Mouse (Mus musculus) hindbrain, embryonic 16.5 days (tissue): ENCODE measurements at regions not wholly inside any gene's neighbourhood (a gene's known extent, or its start where the extent isn't known, plus 50 kb on each side); places are given as distances from the start of the nearest gene placed in this dataset.
A peak's percentile ranks its signal among the peaks of the same experiment; 100 is the strongest.

Source experiments
- ATAC-seq: fragments of 200-750 bp; cut with Nextera tagmentation; 2 replicates; pipeline ENCODE4 v1.8.0; 2017; ENCODE audit warnings: moderate TSS enrichment, moderate library complexity
- H3K27ac ChIP-seq: fragments of 300-500 bp; sonication (generic); 2 replicates; pipeline ENCODE4 v1.5.1; 2014; ENCODE audit warnings: low read depth, mild to moderate bottlenecking, control low read depth, low read length, moderate library complexity
- H3K27me3 ChIP-seq: fragments of 300-500 bp; sonication (generic); replicated peaks from 2 replicates; pipeline ENCODE4 v1.6.1; 2014; ENCODE audit warnings: low read length; ENCODE audit not compliant: control insufficient read depth, insufficient read depth
- H3K36me3 ChIP-seq: fragments of 300-500 bp; sonication (generic); 2 replicates; pipeline ENCODE4 v1.6.1; 2014; ENCODE audit warnings: mild to moderate bottlenecking, low read length, moderate library complexity, mixed read lengths; ENCODE audit not compliant: control insufficient read depth, insufficient read depth
- H3K4me1 ChIP-seq: fragments of 300-500 bp; sonication (generic); 2 replicates; pipeline ENCODE4 v1.6.1; 2014; ENCODE audit warnings: low read depth, low read length; ENCODE audit not compliant: control insufficient read depth, insufficient read depth
- H3K4me2 ChIP-seq: fragments of 300-500 bp; sonication (generic); 2 replicates; pipeline ENCODE4 v1.6.1; 2014; ENCODE audit warnings: mild to moderate bottlenecking, low read length, control low read depth, moderate library complexity
- H3K4me3 ChIP-seq: fragments of 300-500 bp; sonication (generic); 2 replicates; pipeline ENCODE4 v1.5.1; 2014; ENCODE audit warnings: mild to moderate bottlenecking, low read length, control low read depth, moderate library complexity
- H3K9ac ChIP-seq: fragments of 300-500 bp; sonication (generic); 2 replicates; pipeline ENCODE4 v1.6.1; 2014; ENCODE audit warnings: low read depth, mild to moderate bottlenecking, control low read depth, low read length, moderate library complexity
- H3K9me3 ChIP-seq: fragments of 300-500 bp; sonication (generic); 2 replicates; pipeline ENCODE4 v1.6.1; 2014; ENCODE audit warnings: mild to moderate bottlenecking, low read length, moderate library complexity; ENCODE audit not compliant: control insufficient read depth
- WGBS: fragments of 180-500 bp; shearing (Covaris S2); extraction: QIAGEN DNeasy Blood & Tissue Kit; methylation state at CpG from one replicate; pipeline ENCODE4 v1.1.7; 2014; 5-methylcytosine and 5-hydroxymethylcytosine counted together

GRCm38 (mm10) chr6:49943087-49943486, 120.6 kb downstream of the Npy start:
- ATAC-seq = no peak
- H3K27me3 ChIP-seq = no peaks in the 10 kb centered on the region
- H3K9ac ChIP-seq = no peak overlapping the region
- no peaks in the 10 kb centered on the region for H3K9me3 ChIP-seq
- no peak overlapping the region for H3K4me2 ChIP-seq
- H3K4me3 ChIP-seq = no peak overlapping the region
- H3K27ac ChIP-seq = no peak overlapping the region
- H3K4me1 ChIP-seq = no peaks in the 10 kb centered on the region
- WGBS = 78% methylated on average over 9 of the region's 9 CpGs
- H3K36me3 ChIP-seq = no peaks in the 10 kb centered on the region

- no peak for ATAC-seq
- no peak overlapping the region for H3K27ac ChIP-seq
- WGBS = 92% methylated on average over 8 of the region's 8 CpGs
These were observed 136.4 kb downstream of the Npy start for GRCm38 (mm10) chr6:49958891-49959290.

GRCm38 (mm10) chr6:49961166-49961565, 138.7 kb downstream of the Npy start:
- no peak overlapping the region for H3K9ac ChIP-seq
- no peaks in the 10 kb centered on the region for H3K9me3 ChIP-seq
- no peak overlapping the region for H3K4me3 ChIP-seq
- H3K27me3 ChIP-seq = no peaks in the 10 kb centered on the region
- H3K27ac ChIP-seq = no peak overlapping the region
- 86% methylated on average over 4 of the region's 4 CpGs for WGBS
- H3K4me1 ChIP-seq = no peaks in the 10 kb centered on the region
- H3K4me2 ChIP-seq = no peak overlapping the region
- H3K36me3 ChIP-seq = no peaks in the 10 kb centered on the region
- ATAC-seq = no peak

More at GRCm38 (mm10) chr6:49958891-49959290, 136.4 kb downstream of the Npy start:
- H3K9me3 ChIP-seq = no peaks in the 10 kb centered on the region
- H3K27me3 ChIP-seq = no peaks in the 10 kb centered on the region
- no peak overlapping the region for H3K9ac ChIP-seq
- H3K4me1 ChIP-seq = no peaks in the 10 kb centered on the region
- H3K4me3 ChIP-seq = no peak overlapping the region
- no peaks in the 10 kb centered on the region for H3K36me3 ChIP-seq
- no peak overlapping the region for H3K4me2 ChIP-seq

- Histone ChIP-seq H3K4me3 (no peak overlapping the region), H3K4me2 (no peak overlapping the region), H3K9me3 (no peaks in the 10 kb centered on the region), H3K36me3 (no peaks in the 10 kb centered on the region), H3K9ac (no peak overlapping the region), H3K27me3 (no peaks in the 10 kb centered on the region), H3K4me1 (no peaks in the 10 kb centered on the region), H3K27ac (no peak overlapping the region)
- 81% methylated on average over 5 of the region's 5 CpGs for WGBS
- no peak for ATAC-seq
These were observed 143.5 kb downstream of the Npy start for GRCm38 (mm10) chr6:49965944-49966545.

GRCm38 (mm10) chr6:49966555-49966954, 143.5 kb upstream of the Mpp6 start:
- 91% methylated on average over 3 of the region's 3 CpGs for WGBS
- Histone ChIP-seq H3K27ac (no peak overlapping the region), H3K9ac (no peak overlapping the region), H3K36me3 (no peaks in the 10 kb centered on the region), H3K9me3 (no peaks in the 10 kb centered on the region), H3K4me3 (no peak overlapping the region), H3K4me2 (no peak overlapping the region), H3K27me3 (no peaks in the 10 kb centered on the region), H3K4me1 (no peaks in the 10 kb centered on the region)
- no peak for ATAC-seq

- H3K9ac ChIP-seq = no peak overlapping the region
- H3K9me3 ChIP-seq = no peaks in the 10 kb centered on the region
- H3K4me3 ChIP-seq = no peak overlapping the region
- H3K36me3 ChIP-seq = no peaks in the 10 kb centered on the region
- no peak overlapping the region for H3K27ac ChIP-seq
- WGBS = 78% methylated on average over 7 of the region's 7 CpGs
- no peaks in the 10 kb centered on the region for H3K4me1 ChIP-seq
- H3K27me3 ChIP-seq = no peaks in the 10 kb centered on the region
- ATAC-seq = no peak
- no peak overlapping the region for H3K4me2 ChIP-seq
These were observed 136.7 kb upstream of the Mpp6 start for GRCm38 (mm10) chr6:49973258-49973865.

- Histone ChIP-seq H3K4me3 (no peak overlapping the region), H3K27me3 (no peaks in the 10 kb centered on the region), H3K4me2 (peak overlapping the region; percentile 32; the same call in 1 of the 2 replicates), H3K27ac (no peak overlapping the region), H3K36me3 (no peaks in the 10 kb centered on the region), H3K9me3 (no peaks in the 10 kb centered on the region), H3K9ac (no peak overlapping the region), H3K4me1 (no peaks in the 10 kb centered on the region)
- 58% methylated on average over 11 of the region's 11 CpGs for WGBS
- ATAC-seq = 0 out of 2 replicates have a peak, but pooled peaks have one; percentile 34
These were observed 132.3 kb upstream of the Mpp6 start for GRCm38 (mm10) chr6:49977783-49978182.

GRCm38 (mm10) chr6:49983740-49984139, 126.3 kb upstream of the Mpp6 start:
- no peak overlapping the region for H3K4me3 ChIP-seq
- no peaks in the 10 kb centered on the region for H3K9me3 ChIP-seq
- no peak for ATAC-seq
- H3K27ac ChIP-seq = no peak overlapping the region
- H3K9ac ChIP-seq = no peak overlapping the region
- WGBS = 47% methylated on average over 4 of the region's 4 CpGs
- no peaks in the 10 kb centered on the region for H3K36me3 ChIP-seq
- no peaks in the 10 kb centered on the region for H3K4me1 ChIP-seq
- no peaks in the 10 kb centered on the region for H3K27me3 ChIP-seq
- no peak overlapping the region for H3K4me2 ChIP-seq

- no peak overlapping the region for H3K4me3 ChIP-seq
- H3K27ac ChIP-seq = no peak overlapping the region
- H3K36me3 ChIP-seq = no peaks in the 10 kb centered on the region
- no peak overlapping the region for H3K9ac ChIP-seq
- H3K27me3 ChIP-seq = no peaks in the 10 kb centered on the region
- no peak for ATAC-seq
- WGBS = 28% methylated on average over 6 of the region's 6 CpGs
- no peaks in the 10 kb centered on the region for H3K4me1 ChIP-seq
- H3K9me3 ChIP-seq = no peaks in the 10 kb centered on the region
- no peak overlapping the region for H3K4me2 ChIP-seq
These were observed 124.9 kb upstream of the Mpp6 start for GRCm38 (mm10) chr6:49985127-49985526.
